Mouse (Mus musculus) embryonic facial prominence, embryonic 10.5 days (tissue): Measurements from ENCODE around the gene Ifitm6. TPM values are rescaled to one million over a fixed set of nuclear protein-coding genes. Genes with fewer than 3 reads are reported as not detected.
"Not testable (repeated sequence)": the region's sequence is repeated elsewhere in the genome, so short reads cannot be mapped to it uniquely, and the experiment has no call there.

Experiments used
- DNase-seq: peaks from one replicate; pipeline ENCODE4 v3.0.0-alpha.2; 2017; ENCODE audit warnings: low spot score
- H3K27ac ChIP-seq: fragments of 300-500 bp; sonication (generic); replicated peaks from 2 replicates; pipeline ENCODE4 v1.5.1; 2016; ENCODE audit warnings: mild to moderate bottlenecking
- H3K27me3 ChIP-seq: fragments of 300-500 bp; sonication (generic); replicated peaks from 2 replicates; pipeline ENCODE4 v1.6.1; 2016; ENCODE audit warnings: low read depth, mild to moderate bottlenecking; ENCODE audit not compliant: poor library complexity, severe bottlenecking
- H3K36me3 ChIP-seq: fragments of 300-500 bp; sonication (generic); replicated peaks from 2 replicates; pipeline ENCODE4 v1.6.1; 2016; ENCODE audit warnings: mild to moderate bottlenecking, moderate library complexity
- H3K4me1 ChIP-seq: fragments of 300-500 bp; sonication (generic); 2 replicates; pipeline ENCODE4 v1.6.1; 2016
- H3K4me3 ChIP-seq: fragments of 300-500 bp; sonication (generic); 2 replicates; pipeline ENCODE4 v1.5.1; 2016; ENCODE audit warnings: mild to moderate bottlenecking, moderate library complexity
- H3K9me3 ChIP-seq: fragments of 300-500 bp; sonication (generic); 2 replicates; pipeline ENCODE4 v1.6.1; 2016; ENCODE audit warnings: mild to moderate bottlenecking
- WGBS: fragments of 180-500 bp; shearing (Covaris S2); methylation state at CpG from one replicate; pipeline ENCODE4 v1.1.7; 2016; 5-methylcytosine and 5-hydroxymethylcytosine counted together
- polyA plus RNA-seq: library from polyadenylated mRNA; unstranded; fragments of >200 nt; fragmentation: Nextera tagmentation; extraction: Ambion mirVana; gene quantifications from 2 replicates; pipeline ENCODE4 v1.2.1, GENCODE M21; 2016

The Ifitm6 gene
- polyA plus RNA-seq, 1 experiment from 2014 or later, result not detected

- H3K4me1 ChIP-seq, result peaks cover 14% of the 10 kb centered on the region
- WGBS, result 79% methylated on average over 20 of the region's 21 CpGs
Measured at GRCm38 (mm10) chr7:141038090-141039032, 20.6 kb upstream of the Ifitm6 start.

GRCm38 (mm10) chr7:141036624-141037023 lies 18.9 kb upstream of the Ifitm6 start:
- not testable (repeated sequence) for H3K36me3 ChIP-seq, H3K4me1 ChIP-seq, DNase-seq, H3K27ac ChIP-seq, H3K9me3 ChIP-seq, H3K27me3 ChIP-seq, H3K4me3 ChIP-seq
- 78% methylated on average over 1 of the region's 2 CpGs for WGBS

More at GRCm38 (mm10) chr7:141038090-141039032, 20.6 kb upstream of the Ifitm6 start:
- DNase-seq, result no peak
- no peak overlapping the region for H3K27ac ChIP-seq
- H3K36me3 ChIP-seq, result no peaks in the 10 kb centered on the region
- H3K27me3 ChIP-seq, result no peaks in the 10 kb centered on the region
- no peak overlapping the region for H3K4me3 ChIP-seq
- no peaks in the 10 kb centered on the region for H3K9me3 ChIP-seq

- H3K36me3 ChIP-seq, result no peaks in the 10 kb centered on the region
- no peak for DNase-seq
- peaks cover 3% of the 10 kb centered on the region; the same call in 1 of the 2 replicates for H3K4me1 ChIP-seq
- H3K9me3 ChIP-seq, result no peaks in the 10 kb centered on the region
- H3K4me3 ChIP-seq, result no peak overlapping the region
- H3K27me3 ChIP-seq, result no peaks in the 10 kb centered on the region
- H3K27ac ChIP-seq, result no peak overlapping the region
- WGBS, result 81% methylated on average over 9 of the region's 9 CpGs
Measured at GRCm38 (mm10) chr7:141032458-141033167, 14.9 kb upstream of the Ifitm6 start.

GRCm38 (mm10) chr7:141030390-141030789 lies 12.7 kb upstream of the Ifitm6 start:
- Histone ChIP-seq H3K4me3 (no peak overlapping the region), H3K27ac (no peak overlapping the region), H3K9me3 (no peaks in the 10 kb centered on the region), H3K27me3 (no peaks in the 10 kb centered on the region), H3K4me1 (peaks cover 16% of the 10 kb centered on the region), H3K36me3 (no peaks in the 10 kb centered on the region)
- no peak for DNase-seq
- WGBS, result 39% methylated on average over 3 of the region's 3 CpGs

GRCm38 (mm10) chr7:141028831-141029230 lies 11.1 kb upstream of the Ifitm6 start, which contains the start of gene Gm17387:
TSS of gene Gm17387 (plus strand) at chr7:141029131.
- WGBS, result 92% methylated on average over 2 of the region's 2 CpGs

GRCm38 (mm10) chr7:141026740-141027098 lies 9.0 kb upstream of the Ifitm6 start:
- peaks cover 19% of the 10 kb centered on the region for H3K4me1 ChIP-seq
- H3K4me3 ChIP-seq, result no peak overlapping the region
- H3K27ac ChIP-seq, result peak overlapping the region; percentile 63; the same call in 1 of the 2 replicates
- 55% methylated on average over 5 of the region's 5 CpGs for WGBS
- no peak for DNase-seq
- no peaks in the 10 kb centered on the region for H3K36me3 ChIP-seq
- H3K27me3 ChIP-seq, result no peaks in the 10 kb centered on the region
- H3K9me3 ChIP-seq, result no peaks in the 10 kb centered on the region

More at GRCm38 (mm10) chr7:141028831-141029230, 11.1 kb upstream of the Ifitm6 start, which contains the start of gene Gm17387:
- no peak for DNase-seq
- Histone ChIP-seq H3K27me3 (no peaks in the 10 kb centered on the region), H3K27ac (no peak within 1 kb of the TSS), H3K4me1 (peaks cover 22% of the 10 kb centered on the region), H3K36me3 (no peaks in the 10 kb centered on the region), H3K9me3 (no peaks in the 10 kb centered on the region), H3K4me3 (no peak within 1 kb of the TSS)

GRCm38 (mm10) chr7:141026097-141026739 lies 8.5 kb upstream of the Ifitm6 start:
- H3K36me3 ChIP-seq, result no peaks in the 10 kb centered on the region
- H3K4me3 ChIP-seq, result no peak overlapping the region
- DNase-seq, result no peak
- WGBS, result 40% methylated on average over 6 of the region's 6 CpGs
- peak overlapping the region; percentile 63; the same call in 1 of the 2 replicates for H3K27ac ChIP-seq
- no peaks in the 10 kb centered on the region for H3K27me3 ChIP-seq
- H3K9me3 ChIP-seq, result no peaks in the 10 kb centered on the region
- peaks cover 19% of the 10 kb centered on the region for H3K4me1 ChIP-seq

GRCm38 (mm10) chr7:141024865-141025838 lies 7.4 kb upstream of the Ifitm6 start:
- no peaks in the 10 kb centered on the region for H3K36me3 ChIP-seq
- peak overlapping the region; percentile 84 for H3K27ac ChIP-seq
- no peak overlapping the region for H3K4me3 ChIP-seq
- DNase-seq, result peak; percentile 37
- no peaks in the 10 kb centered on the region for H3K27me3 ChIP-seq
- no peaks in the 10 kb centered on the region for H3K9me3 ChIP-seq
- 34% methylated on average over 6 of the region's 6 CpGs for WGBS
- peaks cover 19% of the 10 kb centered on the region for H3K4me1 ChIP-seq

GRCm38 (mm10) chr7:141021489-141022449 lies 4.0 kb upstream of the Ifitm6 start:
- Histone ChIP-seq H3K36me3 (no peaks in the 10 kb centered on the region), H3K4me3 (no peak overlapping the region), H3K9me3 (no peaks in the 10 kb centered on the region), H3K4me1 (peaks cover 19% of the 10 kb centered on the region), H3K27me3 (no peaks in the 10 kb centered on the region), H3K27ac (no peak overlapping the region)
- WGBS, result 85% methylated on average over 14 of the region's 14 CpGs
- no peak for DNase-seq

- no peaks in the 10 kb centered on the region for H3K36me3 ChIP-seq
- no peak for DNase-seq
- H3K4me3 ChIP-seq, result no peak overlapping the region
- H3K27me3 ChIP-seq, result no peaks in the 10 kb centered on the region
- H3K9me3 ChIP-seq, result no peaks in the 10 kb centered on the region
- no peaks in the 10 kb centered on the region for H3K4me1 ChIP-seq
- no peak overlapping the region for H3K27ac ChIP-seq
- 90% methylated on average over 5 of the region's 5 CpGs for WGBS
Measured at GRCm38 (mm10) chr7:141019028-141019427, 1.3 kb upstream of the Ifitm6 start.
